Mouse (Mus musculus) heart, postnatal 4 days (tissue): ENCODE results near the gene Cfd. TPM values are rescaled to one million over a fixed set of nuclear protein-coding genes. Genes with fewer than 3 reads are reported as not detected.

Experiments used
- DNase-seq: peaks from one replicate; pipeline ENCODE4 v3.0.0; 2021
- total RNA-seq, 2 experiments: library from RNA; stranded (reverse); gene quantifications; 2 replicates each; pipeline ENCODE4 v1.2.3; 2021

The Cfd gene
- total RNA-seq, 2 experiments from 2014 or later: 0.38 TPM; not detected in 1

DNA sequence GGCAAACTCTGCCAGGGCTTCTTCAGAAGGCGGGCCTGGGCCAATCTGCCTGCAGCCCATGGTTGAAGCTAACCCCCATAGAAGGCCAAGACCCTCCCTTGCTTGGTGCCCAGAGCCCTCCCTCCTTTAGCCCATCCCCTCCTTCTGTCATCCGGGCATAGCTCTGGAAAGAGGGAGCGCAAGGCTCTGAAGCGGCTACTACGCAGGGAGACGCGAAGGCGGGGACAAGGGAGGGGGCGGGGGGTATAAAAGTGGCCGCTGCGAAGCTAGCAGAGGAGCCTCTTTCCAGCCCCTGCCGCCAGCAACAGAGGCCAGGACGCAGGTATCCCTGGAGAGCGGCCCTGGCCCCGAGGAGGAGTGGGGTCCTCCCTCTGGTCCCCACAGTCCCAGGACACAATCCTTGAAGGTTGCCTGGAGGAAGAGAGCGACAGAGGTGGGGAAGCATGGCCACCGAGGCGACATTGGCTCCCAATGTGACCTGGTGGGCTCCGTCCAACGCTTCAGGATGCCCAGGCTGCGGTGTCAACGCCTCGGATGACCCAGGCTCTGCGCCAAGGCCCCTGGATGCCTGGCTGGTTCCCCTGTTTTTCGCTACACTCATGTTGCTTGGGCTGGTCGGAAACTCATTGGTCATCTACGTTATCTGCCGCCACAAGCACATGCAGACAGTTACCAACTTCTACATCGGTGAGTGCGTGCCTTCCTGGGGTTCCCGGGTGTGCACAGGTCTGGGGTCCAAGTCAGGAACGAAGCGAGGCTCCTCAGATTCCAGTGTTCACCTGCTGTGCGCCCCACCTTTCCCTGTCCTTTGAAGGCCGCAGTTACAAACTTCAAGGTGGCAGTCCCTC, 27.8 kb downstream of the Cfd start:
- DNase-seq: no peak

DNA sequence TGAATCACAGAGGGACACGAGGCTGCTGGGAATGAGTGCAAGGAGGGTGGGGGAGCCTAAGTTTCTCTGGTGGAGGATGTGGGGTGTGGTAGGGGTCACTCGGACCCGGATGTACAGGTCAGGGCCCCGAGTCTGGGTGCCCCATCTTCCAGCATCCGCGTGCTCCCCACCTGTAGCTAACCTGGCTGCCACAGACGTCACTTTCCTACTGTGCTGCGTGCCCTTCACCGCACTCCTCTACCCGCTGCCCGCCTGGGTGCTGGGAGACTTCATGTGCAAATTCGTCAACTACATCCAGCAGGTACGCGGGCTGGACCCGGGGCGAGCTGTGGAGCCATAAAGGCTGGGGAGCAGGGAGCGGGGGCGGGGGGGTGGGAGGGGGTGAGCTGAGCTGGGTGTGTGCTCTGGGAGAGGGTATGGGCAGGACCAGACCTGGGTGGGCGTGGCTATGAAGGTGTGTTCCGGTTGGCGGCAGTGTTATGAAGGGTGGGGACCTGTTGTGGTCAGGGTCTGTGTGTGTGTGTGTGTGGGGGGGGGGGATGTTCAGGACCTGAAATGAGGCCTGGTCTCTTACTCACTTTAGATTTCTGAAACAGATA, 28.7 kb downstream of the Cfd start:
- DNase-seq: no peak

DNA sequence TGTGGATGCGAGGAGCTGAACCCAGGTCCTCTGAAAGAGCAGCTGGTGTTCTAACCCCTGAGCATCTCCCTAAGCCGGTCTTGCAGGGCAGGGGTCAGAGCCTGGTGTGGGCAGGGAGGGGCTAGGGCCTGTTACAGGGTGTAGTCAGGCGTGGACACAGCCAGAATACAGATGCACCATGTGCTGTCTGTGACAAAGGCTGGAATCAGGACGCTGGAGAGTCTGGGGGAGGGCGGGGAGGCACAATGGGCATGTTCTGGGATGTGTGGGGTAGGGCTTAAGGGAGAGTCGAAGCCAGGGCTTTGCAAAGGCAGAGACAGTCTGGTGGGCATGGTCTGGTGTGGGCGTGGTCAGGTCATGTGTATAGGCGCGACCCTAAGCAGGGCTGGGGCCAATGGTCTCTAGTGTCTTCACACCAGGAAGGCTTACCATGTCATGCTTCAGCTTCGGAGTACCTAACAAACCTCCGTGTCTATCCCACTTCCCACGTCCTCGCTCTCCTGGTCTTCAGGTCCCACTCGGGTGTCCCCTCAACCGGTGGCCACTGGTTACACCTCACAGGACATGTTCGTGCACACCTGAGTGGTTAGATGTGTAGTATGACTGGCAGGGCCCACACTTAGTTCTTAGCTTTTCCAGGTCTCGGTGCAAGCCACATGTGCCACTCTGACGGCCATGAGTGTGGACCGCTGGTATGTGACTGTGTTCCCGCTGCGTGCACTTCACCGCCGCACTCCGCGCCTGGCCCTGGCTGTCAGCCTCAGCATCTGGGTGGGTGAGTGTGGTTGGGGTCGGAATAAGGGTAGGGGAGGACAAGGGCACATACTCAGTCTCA, 29.6 kb downstream of the Cfd start:
- DNase-seq: no peak

DNA sequence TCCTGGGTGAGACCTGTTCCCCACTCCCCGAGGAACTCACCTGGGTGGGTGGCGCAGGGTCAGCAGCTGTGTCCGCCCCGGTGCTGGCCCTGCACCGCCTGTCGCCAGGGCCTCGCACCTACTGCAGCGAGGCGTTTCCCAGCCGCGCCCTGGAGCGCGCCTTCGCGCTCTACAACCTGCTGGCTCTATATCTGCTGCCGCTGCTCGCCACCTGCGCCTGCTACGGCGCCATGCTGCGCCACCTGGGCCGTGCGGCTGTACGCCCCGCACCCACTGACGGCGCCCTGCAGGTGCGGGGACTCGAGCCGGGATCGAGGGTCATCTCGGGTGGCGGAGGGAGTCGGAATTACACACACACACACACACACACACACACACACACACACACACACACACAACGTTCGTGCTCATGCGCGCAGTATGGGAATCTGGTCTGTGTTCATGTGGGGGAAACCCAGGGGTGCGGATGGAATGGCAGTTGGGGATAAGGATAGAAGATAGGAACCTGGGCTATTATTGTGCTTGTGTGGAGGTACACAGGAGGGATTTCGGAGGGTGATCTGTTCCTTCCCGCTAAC, 30.4 kb downstream of the Cfd start, which contains the start of gene R3hdm4:
Gene R3hdm4, minus strand, starts transcription at position 251 of the 578 bp plus-strand sequence.
- DNase-seq: no peak

DNA sequence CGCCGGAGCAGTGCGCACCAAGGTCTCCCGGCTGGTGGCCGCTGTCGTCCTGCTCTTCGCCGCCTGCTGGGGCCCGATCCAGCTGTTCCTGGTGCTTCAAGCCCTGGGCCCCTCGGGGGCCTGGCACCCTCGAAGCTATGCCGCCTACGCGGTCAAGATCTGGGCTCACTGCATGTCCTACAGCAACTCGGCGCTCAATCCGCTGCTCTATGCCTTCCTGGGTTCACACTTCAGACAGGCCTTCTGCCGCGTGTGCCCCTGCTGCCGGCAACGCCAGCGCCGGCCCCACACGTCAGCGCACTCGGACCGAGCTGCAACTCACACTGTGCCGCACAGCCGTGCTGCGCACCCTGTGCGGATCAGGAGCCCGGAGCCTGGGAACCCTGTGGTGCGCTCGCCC, 30.9 kb downstream of the Cfd start:
- no peak for DNase-seq

DNA sequence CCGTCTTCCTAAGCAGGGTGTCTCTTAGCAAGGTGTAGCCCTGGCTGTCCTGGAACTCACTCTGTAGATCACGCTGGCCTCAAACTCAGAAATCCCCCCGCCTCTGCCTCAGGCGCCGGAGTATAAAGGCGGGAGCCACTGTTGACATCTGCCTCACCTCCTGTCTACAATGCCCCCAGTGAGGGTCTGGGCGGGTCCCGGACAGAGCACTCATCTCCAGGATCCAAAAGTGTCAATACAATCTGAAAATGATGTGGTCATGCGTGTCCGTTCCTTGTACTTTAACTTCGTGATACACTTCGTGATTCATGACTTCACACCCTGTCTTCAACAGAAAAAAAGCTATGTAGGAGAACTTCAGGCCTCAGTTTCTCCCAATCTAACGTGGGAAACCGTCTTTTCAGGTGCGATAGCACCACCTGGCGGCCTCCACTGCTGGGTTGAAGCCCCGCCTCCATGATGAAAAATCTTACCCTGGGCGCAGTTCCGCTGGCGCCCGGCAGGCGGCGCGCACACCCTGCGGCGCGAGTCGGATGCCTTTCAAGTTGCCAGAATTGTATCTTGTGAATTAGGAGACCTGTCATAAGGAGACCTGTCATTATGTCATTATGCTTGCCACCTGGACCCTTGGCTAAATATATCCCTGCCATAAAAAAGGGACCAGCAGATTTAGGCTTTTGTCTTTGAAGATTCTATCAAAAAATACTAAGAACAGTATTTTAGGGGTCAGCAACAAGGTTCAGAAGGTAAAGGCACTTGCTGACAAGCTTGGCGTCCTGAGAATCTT, 34.5 kb downstream of the Cfd start:
- peak; percentile 96 for DNase-seq

DNA sequence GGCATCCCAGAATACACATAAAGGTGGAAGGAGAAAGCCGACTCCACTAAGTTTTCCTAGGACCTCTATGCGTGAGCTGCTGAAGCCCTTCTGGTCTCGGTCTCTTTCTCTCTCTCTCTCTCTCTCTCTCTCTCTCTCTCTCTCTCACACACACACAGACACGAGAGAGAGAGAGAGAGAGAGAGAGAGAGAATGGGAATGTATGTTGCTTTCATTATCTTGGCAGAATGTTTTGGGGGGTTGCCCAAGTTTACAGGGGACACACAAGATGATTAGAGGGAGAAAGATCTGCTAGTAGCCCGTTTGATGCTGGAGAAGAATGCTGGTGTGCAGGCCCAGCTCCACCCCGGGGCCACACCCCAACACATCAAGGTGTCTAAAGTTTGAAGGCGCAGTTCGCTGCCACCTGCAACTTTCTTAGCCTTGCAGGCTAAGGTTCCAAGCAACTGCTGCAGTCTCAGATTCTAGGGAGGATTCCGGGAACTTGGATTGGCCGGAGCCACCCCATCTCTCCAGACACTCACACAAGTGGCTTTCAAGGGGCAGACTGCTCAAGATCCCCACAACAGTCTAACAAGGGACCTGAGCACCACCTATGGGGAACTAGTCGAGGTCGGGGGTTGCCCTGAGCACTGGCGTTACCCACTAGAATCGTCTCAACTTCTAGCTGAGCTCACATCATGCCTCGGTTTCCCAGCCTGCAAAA, 35.3 kb downstream of the Cfd start:
- DNase-seq: no peak

DNA sequence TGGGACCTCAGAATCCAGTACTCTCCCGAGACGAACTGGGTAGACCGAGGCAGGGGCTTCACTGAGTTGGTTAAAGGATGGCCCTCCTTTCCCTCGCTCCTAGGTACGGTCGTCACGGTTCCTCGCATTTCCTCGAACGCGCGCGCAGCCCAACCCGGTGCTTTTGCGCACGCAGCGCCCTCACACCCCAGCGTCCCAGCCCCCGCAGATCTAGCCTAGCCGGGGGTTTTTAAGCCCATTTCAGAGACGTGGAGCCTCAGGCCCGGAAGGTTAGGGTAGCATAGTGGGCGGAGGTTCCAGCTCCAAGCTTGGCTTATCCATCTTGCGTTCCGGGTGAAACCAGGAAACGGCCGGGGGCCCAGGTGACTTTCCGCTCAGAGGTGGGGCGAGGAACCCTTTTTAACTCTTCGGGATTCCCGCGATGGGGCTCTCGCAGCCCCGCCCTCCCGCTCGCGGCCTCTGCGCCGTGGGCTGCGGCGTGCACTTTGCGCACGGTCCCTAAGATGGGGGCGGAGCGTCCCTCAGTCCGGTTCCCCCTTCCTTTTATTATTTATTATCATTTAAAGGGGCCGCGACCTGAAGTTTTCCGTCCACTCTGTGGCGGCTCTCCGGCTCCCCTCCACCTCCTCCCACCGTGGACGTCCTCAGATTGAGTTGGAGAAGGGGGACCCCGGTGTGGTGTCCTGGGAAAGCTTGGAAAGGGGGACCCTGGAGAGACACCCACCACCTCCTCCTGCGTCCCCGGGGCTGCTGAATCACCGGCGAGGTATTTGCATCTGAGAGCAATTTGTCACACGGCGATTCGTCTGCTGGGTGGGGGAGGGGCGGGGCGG, 36.1 kb downstream of the Cfd start, which contains the start of gene Arid3a:
Gene Arid3a, plus strand, starts transcription at position 553 of the 833 bp plus-strand sequence.
- DNase-seq: peak; percentile 89

DNA sequence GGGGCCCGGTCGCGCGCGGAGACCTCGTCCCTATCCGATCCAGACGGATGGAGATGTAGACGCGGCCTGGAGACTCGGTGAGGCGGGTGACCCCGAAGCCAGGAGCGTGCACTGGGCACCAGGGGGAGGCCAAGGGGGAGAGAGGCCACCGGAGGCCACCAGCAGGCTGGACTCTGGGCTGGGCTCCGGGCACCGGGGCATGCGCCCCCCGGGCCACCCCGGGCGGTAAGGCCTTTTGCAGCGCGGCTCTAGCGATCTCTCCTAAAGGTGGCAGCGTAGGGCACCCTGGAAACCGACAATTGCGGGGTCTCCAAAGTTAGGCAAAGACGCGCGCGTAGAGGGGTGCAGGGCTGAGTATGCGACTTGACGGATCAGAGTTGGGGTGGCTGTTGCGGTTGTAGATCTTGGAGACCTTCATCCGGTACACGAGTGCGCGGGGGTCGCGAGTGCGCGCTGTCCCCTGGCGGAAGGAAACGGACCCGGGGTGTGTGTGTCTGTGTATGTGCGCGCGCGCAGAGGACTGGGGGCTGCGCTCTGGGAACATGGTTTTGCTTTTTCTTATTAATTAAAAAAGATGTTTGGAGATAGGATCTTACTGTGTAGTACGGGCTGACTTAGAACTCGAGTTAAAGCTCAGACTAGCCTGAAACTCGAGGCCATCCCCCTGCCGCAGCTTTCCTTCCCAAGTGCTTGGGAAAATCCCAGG, 36.8 kb downstream of the Cfd start:
- DNase-seq: peak; percentile 57

DNA sequence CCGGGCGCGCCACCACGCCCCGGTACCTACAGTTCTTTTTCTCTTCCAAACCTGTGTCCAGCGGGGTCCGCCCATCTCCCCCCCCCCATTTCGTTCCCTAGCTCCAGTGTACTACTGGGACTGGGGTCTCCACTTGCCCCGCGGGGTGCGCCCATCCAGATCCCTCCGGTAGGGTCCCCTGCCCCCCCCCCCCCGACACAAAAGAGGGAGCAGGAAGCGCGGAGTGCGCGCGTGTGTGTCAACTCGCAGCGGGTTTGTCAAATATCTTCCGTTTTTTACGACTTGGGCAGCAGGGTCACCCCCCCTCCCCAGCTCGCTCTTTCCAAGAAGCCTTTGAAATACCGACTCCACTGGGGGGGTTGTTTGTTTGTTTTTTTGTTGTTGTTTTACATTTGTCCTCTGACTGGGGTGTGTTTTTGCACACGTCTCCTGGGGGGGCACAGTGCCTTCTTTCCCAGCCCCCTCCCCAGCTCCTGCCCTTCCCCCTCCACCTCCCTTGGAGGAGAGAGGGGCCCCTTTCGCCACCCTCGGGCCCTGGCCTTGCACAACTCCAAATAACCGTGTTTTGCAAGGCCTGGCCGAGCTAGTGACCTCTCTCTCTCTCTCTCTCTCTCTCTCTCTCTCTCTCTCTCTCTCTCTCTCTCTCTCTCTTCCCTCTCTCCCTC, 37.5 kb downstream of the Cfd start:
- no peak for DNase-seq

DNA sequence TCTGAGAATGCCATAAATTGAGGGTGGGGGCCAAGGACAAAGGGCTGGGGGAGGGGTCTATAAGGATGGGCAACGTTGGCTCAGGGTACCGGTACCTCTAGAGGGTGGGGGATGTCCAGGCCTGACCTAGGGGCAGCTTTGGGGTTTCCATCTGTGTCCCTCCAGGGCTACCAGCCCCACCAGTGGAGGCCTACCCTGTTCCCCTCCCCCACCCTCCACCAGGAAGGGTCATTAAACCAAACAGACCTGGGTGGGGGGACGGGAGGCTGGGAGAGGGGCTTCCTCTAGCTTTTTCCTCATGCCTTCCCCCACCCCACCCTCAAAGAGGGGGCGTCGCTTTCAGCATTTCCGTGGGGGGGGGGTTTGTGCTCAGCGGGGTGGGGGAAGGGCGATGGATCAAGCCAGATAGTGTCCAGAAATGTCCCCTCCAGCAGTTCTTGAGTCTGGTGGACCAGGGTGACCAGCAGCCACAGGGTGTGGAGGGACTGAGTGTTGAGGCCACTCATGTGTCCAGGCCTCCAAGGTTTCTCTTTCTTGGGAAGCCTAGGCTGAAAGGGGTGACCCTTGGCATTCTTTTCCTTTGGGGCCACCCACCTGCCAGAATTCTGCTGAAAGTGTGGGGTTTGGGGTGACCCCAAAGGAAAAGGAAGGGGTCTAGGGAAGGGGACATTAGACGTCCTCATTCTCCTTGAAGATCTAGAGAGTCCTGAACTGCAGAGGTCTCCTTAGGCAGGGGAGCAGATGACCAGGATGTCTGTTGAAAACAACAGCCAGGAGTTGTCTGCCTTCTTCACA, 38.5 kb downstream of the Cfd start:
- DNase-seq: no peak

DNA sequence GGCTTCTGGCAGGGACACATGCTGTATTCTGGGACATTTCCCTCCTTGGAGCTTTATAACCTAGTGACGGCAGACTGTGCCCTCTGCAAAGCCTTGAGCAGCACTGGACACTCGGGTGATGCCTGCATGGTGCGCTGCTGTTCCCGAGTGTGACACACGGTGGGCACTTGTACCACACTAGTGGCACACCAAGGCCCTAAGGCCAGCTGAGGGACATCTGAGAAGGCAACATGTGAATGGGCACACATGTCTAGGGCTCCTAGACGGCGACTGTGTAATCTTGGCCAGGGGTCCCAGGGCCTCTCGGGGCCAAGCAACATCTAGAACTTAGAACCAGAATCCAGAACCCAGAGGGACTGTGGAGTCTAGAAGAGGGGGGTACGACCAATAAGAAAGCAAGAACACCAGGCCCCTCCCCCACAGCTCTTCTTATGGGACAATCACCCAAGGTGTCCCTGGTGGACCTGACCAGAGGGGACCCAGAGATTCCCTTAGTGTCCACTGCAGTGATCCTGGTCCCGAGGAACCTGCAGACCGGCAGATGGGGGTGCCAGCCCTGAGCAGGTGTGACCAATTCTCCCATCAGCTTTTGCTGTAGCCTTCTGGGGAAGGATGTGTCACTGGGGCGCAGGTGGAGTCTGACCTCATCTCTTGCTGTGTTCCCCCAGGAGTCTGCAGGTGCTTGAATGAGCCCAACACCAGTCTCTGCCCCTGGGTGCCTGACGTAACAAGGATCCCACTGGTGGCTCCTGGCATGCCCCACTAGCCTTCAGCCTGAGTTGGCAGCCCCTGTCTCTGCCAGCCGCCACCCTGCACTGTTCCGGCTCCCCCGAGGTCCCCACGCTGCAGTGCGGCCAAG, 39.5 kb downstream of the Cfd start:
- DNase-seq: no peak

DNA sequence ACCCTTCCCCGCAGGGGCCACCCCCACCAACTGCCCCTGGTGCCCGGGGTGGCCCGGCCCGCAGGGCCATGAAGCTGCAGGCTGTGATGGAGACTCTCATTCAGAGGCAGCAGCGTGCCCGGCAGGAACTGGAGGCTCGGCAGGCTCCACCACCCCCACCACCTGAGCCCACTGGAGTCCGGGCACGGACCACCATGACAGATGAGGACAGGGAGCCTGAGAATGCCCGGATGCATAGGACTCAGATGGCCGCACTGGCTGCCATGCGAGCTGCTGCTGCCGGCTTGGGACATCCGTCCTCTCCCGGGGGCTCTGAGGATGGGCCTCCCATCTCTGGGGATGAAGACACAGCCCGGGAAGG, 40.2 kb downstream of the Cfd start:
- no peak for DNase-seq

DNA sequence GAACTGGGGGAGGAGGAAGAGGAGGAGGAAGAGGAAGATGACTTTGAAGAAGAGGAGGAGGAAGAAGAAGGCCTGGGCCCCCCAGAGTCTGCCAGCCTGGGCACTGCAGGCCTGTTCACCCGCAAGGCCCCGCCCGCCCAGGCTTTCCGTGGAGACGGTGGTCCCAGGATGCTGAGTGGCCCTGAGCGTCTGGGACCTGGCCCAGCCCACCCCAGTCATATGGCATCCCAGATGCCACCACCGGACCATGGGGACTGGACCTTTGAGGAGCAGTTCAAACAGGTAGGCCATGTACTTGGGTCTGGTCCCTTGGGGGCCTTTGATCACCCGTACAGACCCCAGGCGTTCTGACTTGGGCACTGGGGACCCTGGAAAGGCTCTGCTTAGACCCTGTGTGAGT, 41.1 kb downstream of the Cfd start:
- no peak for DNase-seq

DNA sequence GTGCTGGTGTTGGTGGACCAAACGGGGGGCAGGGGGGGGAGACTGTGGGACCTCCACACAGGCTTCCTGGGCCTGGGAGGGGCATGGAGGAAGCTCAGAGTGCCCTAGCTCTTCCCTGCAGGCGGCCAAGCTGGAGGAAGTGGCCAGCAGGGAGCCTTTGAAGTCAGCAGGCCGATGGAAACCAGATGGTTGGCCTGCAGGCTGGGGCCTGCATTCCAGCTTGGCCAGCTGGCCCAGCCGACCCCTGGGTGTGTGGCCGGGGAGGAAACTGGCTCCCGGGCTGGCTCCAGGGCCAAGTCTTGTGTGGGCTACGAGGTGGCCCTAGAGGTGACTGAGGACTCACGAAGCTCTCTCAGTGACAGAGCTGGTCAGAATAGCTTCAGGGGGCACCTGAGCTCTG, 42.1 kb downstream of the Cfd start:
- DNase-seq: peak; percentile 84

DNA sequence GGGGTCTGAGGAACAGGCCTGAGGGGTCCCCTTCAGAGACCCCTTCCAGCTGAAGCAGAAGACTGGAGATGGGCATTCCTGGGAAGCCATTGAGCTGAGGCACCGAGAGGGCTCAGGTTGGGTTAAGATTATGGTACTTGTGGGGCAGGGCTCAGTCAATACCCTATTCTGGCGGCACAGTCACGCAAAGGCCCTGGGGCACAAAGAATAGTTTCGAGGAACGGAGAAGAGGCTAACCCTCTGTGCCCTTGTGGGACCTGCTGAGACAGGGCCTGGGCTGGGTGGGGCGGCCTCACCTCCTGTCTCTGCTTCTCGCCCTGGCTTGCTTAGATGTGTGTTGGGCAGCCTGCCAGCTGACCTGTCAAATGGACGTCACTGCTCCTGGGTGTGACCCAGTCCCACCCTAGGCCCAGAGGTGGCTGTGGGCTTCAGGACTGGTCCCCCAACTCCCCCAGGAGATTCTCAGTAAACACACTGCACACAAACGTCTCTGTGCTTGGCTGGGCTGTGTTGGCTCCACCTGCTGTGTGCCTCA, 42.6 kb downstream of the Cfd start:
- peak; percentile 46 for DNase-seq

DNA sequence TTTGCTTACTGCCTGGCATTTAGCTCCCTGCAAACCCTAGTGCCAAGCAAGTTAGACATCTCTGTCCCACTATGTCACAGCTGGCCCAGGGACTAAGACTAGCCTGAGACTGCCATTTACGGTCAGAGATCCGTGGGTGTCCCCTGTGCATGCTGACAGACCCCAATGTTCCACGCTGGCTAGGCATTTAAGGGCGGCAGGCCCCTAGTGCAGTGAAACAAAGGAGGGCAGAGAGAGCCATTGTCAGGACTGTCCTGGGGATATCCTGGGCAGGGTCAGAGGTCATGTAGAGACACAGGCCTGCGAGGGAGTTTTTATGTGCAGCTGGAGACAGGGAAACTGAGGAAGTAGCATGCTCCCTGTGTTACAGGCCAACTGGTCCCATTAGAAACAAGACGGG, 43.2 kb downstream of the Cfd start:
- DNase-seq: no peak
